Mouse (Mus musculus): ENCODE results near the gene Galk1.

Galk1 gene

DNA sequence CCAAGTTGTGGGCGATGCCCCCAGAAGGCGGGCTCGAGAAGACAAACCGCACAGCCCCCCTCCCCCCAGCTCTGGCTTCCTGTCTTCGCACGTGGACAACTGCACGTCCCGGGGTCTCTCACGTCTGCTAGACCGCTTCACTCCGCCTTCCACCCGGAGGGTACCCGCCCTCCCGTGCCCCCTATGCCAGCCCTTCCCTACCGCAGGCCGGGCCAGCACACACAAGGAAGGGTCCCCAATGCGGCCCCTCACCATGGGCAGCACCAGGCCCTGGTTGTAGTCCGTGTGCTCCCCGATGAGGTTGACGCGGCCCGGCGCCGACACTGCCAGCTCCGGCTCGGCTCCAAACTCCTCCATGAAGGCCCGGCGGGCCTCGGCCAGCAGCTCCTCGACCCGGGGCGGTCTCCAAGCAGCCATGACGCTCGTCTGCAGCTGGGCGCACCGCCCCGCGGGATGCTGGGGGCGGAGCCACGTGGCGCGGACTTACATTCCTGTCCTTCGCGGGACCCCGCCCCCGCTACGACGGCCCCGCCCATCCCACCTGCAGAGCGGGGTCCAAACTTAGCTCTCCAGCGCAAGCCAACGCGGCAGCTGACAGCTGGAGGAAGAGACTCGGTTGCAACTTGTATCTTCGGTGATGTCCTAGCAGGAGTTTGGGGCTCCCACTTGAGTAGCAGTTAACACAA lies at the start of gene Galk1:
Gene Galk1, minus strand, starts transcription at position 458 of the 686 bp plus-strand sequence.
- peak; percentile 65 to 74 for DNase-seq

DNA sequence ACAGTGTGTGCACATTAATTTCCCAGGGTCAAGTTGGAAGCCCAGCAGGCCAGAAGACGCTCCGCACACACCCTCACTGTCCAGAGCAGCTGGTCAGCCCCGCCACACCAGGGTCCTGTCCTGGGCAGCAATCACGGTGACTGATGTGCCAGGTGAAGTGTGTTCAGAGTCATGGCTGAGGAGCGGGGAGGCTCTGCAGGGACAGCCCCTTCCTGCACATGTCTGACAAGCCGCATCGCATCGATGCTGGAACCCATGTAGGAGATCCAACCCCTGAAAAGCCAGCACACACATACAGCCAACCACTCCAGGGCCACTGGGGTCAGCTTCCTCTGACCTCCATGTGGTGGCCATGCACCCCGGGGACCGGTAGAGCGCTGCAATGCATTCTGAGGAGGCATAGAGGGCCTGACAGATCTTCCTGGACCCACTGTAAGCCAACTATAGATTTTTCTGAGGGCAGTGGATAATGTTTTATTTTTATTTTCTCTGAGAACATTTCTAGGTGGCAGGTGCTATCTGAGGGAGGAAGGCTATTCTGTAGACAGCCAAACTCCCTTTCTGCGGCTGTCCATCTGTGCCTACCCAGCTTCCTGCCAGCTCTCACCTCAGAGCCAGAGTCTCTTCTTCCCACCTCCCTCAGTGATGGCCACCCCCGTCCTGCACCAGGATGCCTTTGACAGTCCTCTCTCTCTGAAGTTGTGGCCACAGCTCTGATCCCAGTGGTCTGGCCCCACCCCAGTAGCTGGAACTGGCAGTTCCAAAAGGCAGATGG lies 49.3 kb upstream of the Galk1 start:
- DNase-seq, result peak; percentile 81 to 90

DNA sequence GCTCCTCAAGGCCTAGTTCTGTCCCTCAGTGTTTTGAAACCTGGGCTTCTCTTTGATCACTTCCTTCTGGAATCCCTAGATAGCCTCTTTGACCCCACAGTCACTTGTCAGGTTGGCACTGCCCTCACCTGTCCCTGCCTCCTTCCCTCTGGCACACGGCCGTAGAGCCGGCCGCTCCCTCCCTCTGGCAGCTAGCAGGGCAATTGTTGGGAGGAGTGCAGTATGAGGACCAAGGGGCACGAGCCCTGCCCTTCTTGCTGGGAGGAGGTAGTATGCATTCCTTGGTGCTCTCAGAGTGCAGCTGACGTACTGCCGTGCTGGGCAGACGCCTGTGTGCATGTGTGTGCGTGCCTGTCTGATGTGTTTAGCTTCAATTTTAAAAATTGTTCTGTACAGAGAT lies 48.1 kb upstream of the Galk1 start:
- DNase-seq, result peak; percentile 50 to 54

DNA sequence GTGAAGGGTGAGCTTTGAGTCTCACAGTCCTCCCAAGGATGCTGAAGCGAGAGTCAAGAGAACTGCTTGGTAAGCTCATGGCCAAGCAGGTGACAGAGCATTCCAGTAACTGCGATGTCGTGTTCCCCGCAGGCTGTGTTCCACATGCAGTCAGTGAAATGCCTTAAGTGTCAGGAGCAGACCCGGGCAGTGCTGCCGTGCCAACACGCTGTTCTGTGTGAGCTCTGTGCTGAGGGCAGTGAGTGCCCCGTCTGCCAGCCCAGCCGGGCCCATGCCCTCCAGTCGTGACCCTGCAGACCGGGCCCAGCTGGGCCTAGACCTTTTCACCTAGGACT lies 47.1 kb upstream of the Galk1 start:
- peak; percentile 27 to 43 for DNase-seq

DNA sequence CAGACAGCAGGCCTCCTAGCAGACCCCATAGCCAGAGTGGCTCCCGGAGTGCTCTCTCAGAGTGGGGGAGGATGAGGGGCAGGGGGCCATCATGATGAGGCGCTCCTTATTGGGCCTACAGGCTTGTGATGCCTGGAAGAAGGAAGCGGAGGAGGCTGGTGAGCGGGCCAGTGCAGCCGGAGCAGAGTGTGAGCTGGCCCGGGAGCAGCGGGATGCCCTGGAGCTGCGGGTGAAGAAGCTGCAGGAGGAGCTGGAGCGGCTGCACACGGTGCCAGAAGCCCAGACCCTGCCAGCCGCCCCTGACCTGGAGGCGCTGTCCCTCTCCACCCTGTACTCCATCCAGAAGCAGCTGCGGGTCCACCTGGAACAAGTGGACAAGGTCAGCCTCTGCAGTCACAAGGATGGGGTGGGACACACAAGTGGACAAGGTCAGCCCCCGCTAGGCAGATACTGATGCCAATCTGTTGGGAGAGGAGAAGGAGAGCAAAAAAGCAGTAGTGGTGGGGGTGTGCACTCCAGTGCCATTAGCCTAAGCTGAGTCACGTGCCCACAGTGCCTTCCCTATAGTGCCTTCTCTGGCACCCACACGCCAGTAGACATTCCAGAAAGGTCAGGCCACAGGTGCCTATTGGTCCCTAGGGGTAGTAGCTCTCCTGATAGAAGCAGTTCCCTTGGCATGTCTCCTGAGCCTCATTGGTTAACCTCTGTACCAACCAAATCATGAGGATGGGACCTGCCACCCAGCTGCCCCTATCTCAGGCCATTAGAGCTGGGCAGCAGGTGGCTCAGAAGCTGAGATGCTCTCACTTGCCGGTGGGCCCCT lies 46.6 kb upstream of the Galk1 start:
- peak; percentile 31 to 41 for DNase-seq

DNA sequence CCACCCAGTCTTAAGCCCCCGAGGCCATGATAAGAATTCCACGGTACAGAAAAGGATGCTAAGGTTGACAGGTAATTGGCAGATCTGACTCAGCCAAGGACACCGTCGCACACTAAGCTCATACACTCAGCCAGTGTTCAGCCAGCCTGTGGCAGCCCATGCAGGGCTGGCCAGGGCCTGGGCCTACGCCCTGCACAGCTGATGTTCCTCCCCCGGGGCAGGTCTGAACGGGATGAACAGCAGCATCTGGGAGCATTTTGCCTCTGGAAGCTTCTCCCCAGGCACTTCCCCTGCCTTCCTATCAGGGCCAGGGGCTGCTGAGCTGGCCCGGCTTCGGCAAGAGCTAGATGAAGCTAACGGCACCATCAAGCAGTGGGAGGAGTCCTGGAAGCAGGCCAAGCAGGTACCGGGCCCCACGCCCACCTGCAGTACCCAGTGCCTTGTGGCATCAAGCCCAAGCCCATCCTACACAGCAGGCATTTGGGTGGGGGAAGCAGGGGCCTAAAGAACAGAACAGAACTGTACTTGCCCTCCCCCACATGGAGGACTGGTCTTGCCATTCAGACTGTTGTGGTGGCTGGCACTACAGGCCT lies 45.6 kb upstream of the Galk1 start:
- peak in 1 of 2 experiments; percentile 48 for DNase-seq

DNA sequence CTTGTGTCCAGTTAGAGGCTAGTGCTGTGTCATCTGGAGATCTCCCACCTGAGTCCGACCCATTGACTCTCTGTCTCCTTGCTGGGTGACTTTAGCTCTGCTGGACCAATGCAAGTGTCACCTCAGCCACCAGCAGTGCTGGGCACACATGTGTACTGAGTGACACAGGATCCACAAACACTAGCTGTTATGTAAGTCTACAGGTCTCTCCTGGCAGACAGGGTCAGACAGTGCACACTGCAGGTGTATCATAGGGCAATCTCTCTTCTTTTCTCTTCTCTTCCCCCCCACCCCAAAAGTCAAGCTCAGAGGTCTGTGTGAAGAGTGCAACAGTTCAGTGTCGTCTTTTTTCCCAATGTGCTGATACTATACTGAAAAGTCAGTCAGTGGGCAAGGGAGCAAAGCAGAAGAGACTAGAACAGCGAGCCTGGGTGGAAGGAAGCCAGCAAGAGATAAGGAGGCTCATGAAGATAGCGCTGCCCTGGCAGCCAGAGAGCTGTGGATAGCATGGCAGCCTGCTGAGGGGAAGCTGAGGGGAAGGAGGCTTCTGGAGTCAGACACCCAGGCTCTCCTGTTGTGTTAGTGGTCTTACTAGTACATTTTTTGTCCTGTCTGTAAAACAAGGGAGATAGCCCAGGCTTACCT lies 44.8 kb upstream of the Galk1 start:
- DNase-seq, result no peak

DNA sequence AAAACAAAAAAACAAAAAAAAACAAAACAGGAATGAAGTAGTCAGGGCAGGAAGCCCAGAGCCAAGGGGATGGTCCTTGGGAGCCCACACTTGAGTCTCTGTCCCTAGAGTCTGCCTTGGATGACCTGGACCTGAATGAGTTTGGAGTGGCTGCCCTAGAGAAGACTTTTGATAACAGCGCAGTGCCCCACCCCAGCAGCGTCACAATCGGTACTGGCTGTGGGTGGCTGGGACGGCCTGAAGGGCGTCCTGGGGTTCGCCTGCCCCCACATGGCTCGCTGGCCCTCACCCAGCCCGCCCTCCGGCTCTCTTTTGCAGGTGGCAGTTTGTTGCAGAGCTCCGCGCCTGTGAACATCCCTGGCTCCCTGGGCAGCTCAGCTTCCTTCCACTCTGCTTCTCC lies 43.4 kb upstream of the Galk1 start:
- DNase-seq, result no peak

DNA sequence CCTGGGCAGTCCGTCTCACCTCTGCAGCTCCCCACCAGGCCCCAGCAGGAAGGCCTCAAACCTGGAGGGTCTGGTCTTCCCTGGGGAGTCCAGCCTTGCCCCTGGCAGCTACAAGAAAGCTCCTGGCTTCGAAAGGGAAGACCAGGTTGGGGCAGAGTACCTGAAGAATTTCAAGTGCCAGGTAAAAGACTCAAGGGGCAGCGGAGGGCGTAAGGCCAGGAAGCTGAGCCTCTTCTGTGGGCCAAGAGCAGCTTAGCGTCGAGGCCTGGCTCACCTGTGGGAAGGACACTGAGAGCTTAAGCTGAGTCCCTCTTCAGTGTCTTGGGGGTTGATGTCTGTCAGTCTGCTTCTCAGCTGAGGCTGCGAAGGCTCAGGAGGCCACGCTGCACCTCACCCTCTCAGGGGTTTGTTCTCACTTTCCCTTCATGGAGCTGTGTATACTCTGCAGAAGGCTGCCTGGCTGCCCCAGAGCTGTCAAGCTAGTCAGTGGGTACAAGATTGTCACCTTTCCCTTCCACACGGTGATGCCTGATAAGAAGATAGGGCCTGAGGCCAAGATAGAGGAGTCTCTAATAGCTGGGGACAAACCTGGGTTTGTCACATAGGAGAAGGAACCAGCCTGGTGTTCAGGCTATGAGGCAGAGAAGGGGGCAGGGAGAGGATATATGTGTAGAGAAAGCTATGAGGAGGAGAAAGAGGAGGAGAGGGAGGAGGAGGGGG lies 41.2 kb upstream of the Galk1 start:
- DNase-seq, result no peak

DNA sequence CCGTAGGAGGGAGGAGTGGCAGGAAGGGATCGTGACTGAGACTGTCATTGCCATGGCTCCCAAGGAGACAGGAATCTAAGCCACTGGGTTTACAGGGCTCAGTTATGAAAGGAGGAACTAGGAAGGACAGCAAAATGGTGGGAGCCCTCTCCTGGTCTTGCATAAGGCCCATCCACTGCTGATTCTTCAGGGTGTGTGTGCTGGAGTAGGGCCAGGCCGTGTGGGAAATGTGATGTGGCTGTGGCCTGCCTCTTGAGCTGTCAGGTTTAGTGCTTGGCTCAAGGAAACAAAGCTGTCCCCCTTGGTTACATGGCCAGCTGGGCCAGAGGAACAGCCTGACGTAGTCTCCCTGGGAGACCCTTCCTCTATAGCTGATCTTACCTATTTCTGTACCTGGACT lies 37.7 kb upstream of the Galk1 start:
- no peak for DNase-seq

DNA sequence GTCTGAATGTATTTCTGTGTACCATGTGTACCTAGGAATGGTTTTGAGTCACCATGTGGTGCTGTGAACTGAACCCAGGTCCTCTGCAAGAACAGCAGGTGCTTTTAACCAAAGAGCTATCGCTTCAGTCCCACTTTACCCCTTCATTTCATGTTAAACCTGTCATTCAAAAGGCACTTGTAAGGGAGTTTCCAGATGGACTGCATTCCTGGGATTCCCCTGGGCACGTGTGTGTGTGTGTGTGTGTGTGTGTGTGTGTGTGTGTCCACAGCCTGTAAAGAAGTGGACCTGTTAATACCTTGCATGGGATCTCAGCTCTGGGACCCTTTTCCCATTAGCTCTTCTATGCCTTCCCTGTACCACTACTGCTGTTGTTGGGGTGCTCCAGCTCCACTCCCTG lies 37.1 kb upstream of the Galk1 start:
- no peak for DNase-seq

DNA sequence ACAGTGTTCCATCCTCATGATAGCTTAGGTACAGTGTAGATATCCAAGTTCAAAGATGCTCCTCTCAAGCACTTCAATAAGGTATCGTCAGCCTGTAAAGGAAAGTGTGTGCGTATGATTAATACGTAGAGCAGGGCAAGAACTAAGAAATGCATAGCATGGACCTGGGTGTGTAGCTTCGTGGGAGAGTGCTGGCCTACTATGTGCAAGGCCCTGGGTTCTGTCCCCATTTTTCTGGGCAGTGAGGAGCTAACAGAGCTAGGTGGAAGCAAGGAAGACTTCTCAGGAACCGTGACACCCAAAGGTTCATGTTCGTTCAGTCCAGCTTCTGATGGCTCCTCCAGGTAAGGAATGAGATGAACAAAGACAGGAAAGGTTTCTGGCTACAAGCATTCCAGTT lies 32.7 kb upstream of the Galk1 start:
- no peak for DNase-seq

DNA sequence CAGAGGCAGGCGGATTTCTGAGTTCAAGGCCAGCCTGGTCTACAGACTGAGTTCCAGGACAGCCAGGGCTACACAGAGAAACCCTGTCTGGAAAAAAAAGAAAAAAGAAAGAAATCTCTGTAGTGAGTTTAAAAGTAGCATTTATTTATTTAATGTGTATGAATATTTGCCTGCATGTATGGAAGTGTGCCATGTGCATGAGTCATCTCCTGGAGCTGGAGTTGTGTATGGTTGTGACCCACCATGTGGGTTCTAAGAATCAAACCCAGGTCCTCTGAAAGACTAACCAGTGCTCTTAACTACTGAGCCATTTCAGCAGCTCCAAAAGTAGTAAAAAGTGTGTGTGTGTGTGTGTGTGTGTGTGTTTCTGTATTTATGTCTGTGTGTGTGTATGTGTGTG lies 30.8 kb upstream of the Galk1 start:
- no peak for DNase-seq

DNA sequence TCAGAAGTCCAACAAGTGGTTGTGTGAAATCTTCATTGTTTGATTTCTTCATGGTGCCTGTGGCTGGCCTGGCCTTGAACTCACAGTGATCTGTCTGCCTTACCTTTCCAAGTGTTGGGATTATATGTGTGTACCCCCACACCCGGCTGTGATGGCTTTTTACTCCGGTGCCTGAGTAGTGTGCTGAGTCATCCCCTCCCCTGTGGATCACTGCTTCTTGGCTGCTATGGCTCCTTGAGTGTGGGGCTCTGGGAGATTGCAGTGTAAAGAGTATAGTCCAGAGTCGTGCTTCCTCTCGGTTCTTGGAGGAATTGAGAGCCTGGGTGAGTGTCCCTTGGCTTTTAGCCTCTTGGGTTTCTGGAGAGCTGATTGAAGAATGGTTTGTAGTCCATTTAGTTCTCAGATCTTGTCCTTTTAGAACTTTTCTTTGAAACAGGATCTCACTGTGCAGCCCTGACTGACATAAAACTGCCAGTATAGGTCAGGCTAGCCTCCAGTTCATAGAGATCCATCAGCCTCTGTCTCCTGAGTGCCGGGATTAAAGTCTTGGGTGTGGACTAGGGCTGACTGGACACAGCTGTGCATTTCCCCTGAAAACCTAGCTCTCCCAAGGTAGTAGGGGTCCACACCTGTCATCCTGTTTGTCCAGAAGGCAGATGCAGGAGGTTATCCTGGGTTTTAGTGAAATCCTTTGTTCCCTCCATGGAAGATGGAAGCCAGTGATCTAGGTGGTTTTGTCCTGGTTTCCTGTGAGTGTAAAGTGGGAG lies 30.0 kb upstream of the Galk1 start:
- no peak for DNase-seq

DNA sequence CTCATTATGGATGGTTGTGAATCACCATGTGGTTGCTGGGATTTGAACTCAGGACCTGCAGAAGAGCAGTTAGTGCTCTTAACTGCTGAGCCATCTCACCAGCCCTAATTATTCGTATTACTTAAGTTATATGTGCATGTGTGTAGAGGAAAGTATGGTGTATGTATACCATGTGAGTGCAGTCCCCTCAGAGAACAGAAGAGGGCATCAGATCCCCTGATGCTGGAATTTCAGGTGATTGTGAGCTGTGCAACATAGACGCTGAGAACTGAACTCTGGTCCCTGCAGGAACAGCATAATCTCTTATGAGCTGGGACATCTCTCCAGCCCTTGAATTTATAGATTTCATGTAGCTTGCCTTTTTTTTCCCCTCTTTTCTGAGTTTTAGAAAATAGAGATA lies 29.3 kb upstream of the Galk1 start:
- DNase-seq, result no peak

DNA sequence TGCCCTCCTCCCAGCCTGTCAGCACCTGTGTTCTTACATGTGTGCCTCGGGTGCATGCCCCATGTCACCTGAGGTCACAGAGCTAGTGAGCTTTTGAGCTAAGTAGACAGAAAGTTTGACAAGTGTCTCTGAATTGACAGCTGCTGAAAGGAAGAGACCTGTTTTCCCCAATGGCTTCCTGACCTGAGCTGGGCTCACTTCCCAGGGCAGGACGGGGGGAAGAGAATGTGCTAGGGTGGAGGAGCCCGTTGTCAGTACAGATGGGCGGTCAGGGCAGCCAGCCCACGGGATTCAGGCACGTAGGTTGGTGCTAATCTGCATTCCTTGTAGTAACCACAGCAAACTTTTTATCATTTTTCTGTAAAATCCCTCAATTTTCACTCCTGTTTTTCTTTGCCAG lies 28.1 kb upstream of the Galk1 start:
- DNase-seq, result peak; percentile 40 to 56

DNA sequence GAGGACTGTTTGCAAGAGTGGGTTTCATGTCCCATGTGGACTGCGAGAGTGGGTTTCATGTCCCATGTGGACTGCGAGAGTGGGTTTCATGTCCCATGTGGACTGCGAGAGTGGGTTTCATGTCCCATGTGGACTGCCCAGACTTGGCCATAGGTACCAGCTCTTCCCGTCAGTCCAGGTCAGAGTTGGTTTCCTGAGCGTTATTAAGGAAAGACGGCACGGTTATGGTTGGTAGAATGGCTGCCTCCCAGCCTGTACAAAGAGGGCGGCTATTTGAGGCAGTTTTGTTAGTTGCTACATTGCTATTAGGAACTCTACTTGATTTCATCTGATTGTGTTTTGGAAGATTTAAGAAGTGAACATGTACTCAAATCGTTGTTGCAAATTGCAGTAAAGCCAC lies 25.3 kb upstream of the Galk1 start:
- no peak for DNase-seq

DNA sequence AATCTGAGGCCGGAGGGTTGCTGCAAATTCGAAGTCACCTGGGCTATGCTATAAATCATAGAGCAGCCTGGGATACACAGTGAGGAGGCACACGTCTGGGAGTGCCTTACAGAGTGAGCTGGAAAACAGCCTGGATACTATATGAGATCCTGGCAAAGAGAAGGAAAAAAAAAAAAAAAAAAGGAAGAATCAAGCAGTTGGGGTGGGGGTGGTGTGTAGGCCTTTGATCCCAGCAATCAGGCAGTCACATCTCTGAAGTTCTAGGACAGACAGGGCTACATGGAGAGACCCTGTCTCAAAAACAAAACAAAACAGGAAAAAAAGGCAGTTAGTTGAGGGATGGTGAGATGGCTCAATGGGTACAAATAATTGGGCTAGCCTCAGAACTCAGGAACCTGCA lies 24.2 kb upstream of the Galk1 start:
- no peak for DNase-seq

DNA sequence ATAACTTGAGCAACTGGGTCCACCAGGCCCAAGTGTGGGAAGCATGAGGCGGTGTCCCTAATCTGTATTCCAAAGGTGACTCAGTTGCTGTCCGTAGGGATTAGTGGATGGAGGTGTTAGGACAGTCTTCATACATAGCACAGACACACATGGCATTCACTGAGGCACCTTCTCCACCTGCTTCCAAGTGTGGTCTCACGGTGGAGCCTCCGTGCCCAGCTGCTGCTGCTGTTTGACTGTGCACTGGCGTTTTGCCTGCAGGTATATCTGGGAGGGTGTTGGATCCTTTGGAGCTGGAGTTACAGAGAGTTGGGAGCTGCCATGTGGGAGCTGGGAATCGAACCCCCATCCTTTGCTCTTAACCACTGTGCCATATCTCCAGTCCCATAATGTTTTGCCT lies 22.1 kb upstream of the Galk1 start:
- DNase-seq, result no peak

DNA sequence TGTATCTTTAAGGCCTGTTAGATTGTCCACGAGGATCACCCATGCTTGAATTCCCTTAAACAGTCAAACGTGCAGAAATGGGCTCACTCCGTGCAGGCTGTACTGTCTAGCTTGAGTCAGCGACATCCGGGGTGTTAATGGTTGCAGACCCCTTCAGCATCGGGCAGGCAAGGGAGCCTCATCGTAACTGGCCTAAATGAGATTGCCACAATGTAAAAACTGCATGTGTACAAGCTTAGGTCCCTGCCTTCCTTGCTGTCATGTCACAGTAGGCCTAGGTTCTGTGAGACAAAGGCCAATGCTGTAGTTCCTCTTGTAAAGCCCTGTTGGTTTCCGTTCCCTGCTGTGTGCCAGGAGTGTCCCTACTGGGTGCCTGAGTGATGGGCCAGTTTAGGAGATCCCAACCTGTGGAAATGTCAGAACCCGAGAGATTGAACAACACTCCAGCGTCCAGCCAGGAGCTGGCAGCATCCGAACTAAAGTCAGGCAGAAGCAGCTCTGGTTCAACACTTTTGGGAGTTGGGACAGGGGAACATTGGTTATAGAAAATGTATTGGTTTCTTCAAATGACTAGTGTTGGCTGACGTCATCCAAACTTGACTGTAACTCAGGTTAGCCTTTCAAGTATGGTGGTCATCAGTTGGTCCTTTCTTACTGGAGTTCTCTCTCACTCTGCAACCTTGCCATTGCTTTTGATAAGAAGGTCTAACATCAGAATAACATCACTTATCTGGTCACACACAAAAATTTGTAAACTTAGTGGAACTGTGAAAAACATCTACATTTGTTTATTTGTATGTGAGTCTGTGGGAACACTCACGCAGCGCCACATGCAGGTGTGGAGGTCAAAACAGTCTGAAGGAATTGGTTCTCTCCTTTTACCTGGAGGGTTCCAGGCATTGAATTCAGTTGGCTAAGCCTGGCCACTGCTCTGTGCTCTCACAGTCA lies 18.7 kb upstream of the Galk1 start:
- DNase-seq, result no peak

All from cerebellum, adult 18-20 months (tissue).